Mouse (Mus musculus): ENCODE results near the gene Evi5.

Gene Evi5

GRCm38 (mm10) chr5:107738296-107738695 lies 136.6 kb downstream of the Evi5 start:
- no peak for DNase-seq

- no peak for DNase-seq
These were observed 138.7 kb downstream of the Evi5 start for GRCm38 (mm10) chr5:107736171-107736570.

GRCm38 (mm10) chr5:107731844-107732243 lies 143.1 kb downstream of the Evi5 start:
- DNase-seq: no peak

- DNase-seq: no peak
These were observed 143.5 kb downstream of the Evi5 start for GRCm38 (mm10) chr5:107731408-107731807.

GRCm38 (mm10) chr5:107727007-107727402 lies 147.9 kb downstream of the Evi5 start:
- no peak for DNase-seq

GRCm38 (mm10) chr5:107726281-107727006 lies 148.5 kb downstream of the Evi5 start:
- no peak for DNase-seq

- DNase-seq: no peak
These were observed 149.3 kb downstream of the Evi5 start, which contains the start of gene Gfi1 for GRCm38 (mm10) chr5:107725435-107726261. Gene Gfi1 (minus strand): TSS chr5:107726036.

GRCm38 (mm10) chr5:107724661-107725434 lies 150.1 kb downstream of the Evi5 start:
- no peak for DNase-seq

GRCm38 (mm10) chr5:107723541-107724511 lies 151.1 kb downstream of the Evi5 start:
- DNase-seq: no peak

- no peak for DNase-seq
These were observed 152.0 kb downstream of the Evi5 start for GRCm38 (mm10) chr5:107722661-107723532.

- DNase-seq: no peak
These were observed 153.3 kb downstream of the Evi5 start for GRCm38 (mm10) chr5:107721638-107722011.

GRCm38 (mm10) chr5:107720991-107721637 lies 153.8 kb downstream of the Evi5 start:
- no peak for DNase-seq

- DNase-seq: no peak
These were observed 154.4 kb downstream of the Evi5 start for GRCm38 (mm10) chr5:107720511-107720910.

- no peak for DNase-seq
These were observed 155.1 kb downstream of the Evi5 start for GRCm38 (mm10) chr5:107719786-107720185.

GRCm38 (mm10) chr5:107719209-107719608 lies 155.7 kb downstream of the Evi5 start:
- no peak for DNase-seq

GRCm38 (mm10) chr5:107717871-107718361 lies 157.0 kb downstream of the Evi5 start:
- no peak for DNase-seq

GRCm38 (mm10) chr5:107711689-107712088 lies 163.2 kb downstream of the Evi5 start:
- DNase-seq: no peak

GRCm38 (mm10) chr5:107708124-107708797 lies 166.6 kb downstream of the Evi5 start:
- no peak for DNase-seq

GRCm38 (mm10) chr5:107706262-107706661 lies 168.6 kb downstream of the Evi5 start:
- no peak for DNase-seq

- no peak for DNase-seq
These were observed 169.2 kb downstream of the Evi5 start for GRCm38 (mm10) chr5:107705756-107706155.

Measured in liver (tissue).